Mouse (Mus musculus): ENCODE measurements around the gene Iars2.
"Not testable (repeated sequence)": the region's sequence is repeated elsewhere in the genome, so short reads cannot be mapped to it uniquely, and the experiment has no call there.

Iars2 gene

GRCm38 (mm10) chr1:185331983-185332430, 2.8 kb upstream of the Iars2 start, which contains the start of gene Bpnt1:
Bpnt1 (plus strand) TSS chr1:185332149.
- peak; percentile 94 for DNase-seq (ENCODE audit: low read depth, low spot score)

- no peak for DNase-seq (ENCODE audit: low read depth, low spot score)
These were observed 2.2 kb upstream of the Iars2 start for GRCm38 (mm10) chr1:185331364-185331763.

- no peak for DNase-seq (ENCODE audit: low read depth, low spot score)
These were observed 655 bp upstream of the Iars2 start for GRCm38 (mm10) chr1:185329851-185330250.

GRCm38 (mm10) chr1:185327754-185328345, 1.3 kb downstream of the Iars2 start:
- DNase-seq (ENCODE audit: low read depth, low spot score): not testable (repeated sequence)

- DNase-seq (ENCODE audit: low read depth, low spot score): no peak
These were observed 13.2 kb downstream of the Iars2 start for GRCm38 (mm10) chr1:185315846-185316568.

GRCm38 (mm10) chr1:185314546-185314945, 14.7 kb downstream of the Iars2 start:
- DNase-seq (ENCODE audit: low read depth, low spot score): no peak

GRCm38 (mm10) chr1:185311949-185312348, 17.2 kb downstream of the Iars2 start:
- DNase-seq (ENCODE audit: low read depth, low spot score): no peak

GRCm38 (mm10) chr1:185308908-185309307, 20.3 kb downstream of the Iars2 start:
- DNase-seq (ENCODE audit: low read depth, low spot score): no peak

- DNase-seq (ENCODE audit: low read depth, low spot score): no peak
These were observed 20.9 kb downstream of the Iars2 start for GRCm38 (mm10) chr1:185308334-185308733.

- DNase-seq (ENCODE audit: low read depth, low spot score): no peak
These were observed 21.6 kb downstream of the Iars2 start for GRCm38 (mm10) chr1:185307645-185308044.

- no peak for DNase-seq (ENCODE audit: low read depth, low spot score)
These were observed 22.4 kb downstream of the Iars2 start for GRCm38 (mm10) chr1:185306836-185307235.

- DNase-seq (ENCODE audit: low read depth, low spot score): peak; percentile 56
These were observed 26.4 kb downstream of the Iars2 start for GRCm38 (mm10) chr1:185302816-185303215.

GRCm38 (mm10) chr1:185298496-185298895, 30.7 kb downstream of the Iars2 start:
- no peak for DNase-seq (ENCODE audit: low read depth, low spot score)

GRCm38 (mm10) chr1:185296850-185297249, 32.3 kb downstream of the Iars2 start:
- no peak for DNase-seq (ENCODE audit: low read depth, low spot score)

- no peak for DNase-seq (ENCODE audit: low read depth, low spot score)
These were observed 36.4 kb downstream of the Iars2 start for GRCm38 (mm10) chr1:185292646-185293360.

- DNase-seq (ENCODE audit: low read depth, low spot score): no peak
These were observed 37.9 kb downstream of the Iars2 start for GRCm38 (mm10) chr1:185291336-185291735.

GRCm38 (mm10) chr1:185289231-185289630, 40.0 kb downstream of the Iars2 start:
- no peak for DNase-seq (ENCODE audit: low read depth, low spot score)

GRCm38 (mm10) chr1:185287066-185287465, 42.1 kb downstream of the Iars2 start:
- no peak for DNase-seq (ENCODE audit: low read depth, low spot score)

GRCm38 (mm10) chr1:185285171-185285570, 44.0 kb downstream of the Iars2 start:
- no peak for DNase-seq (ENCODE audit: low read depth, low spot score)

GRCm38 (mm10) chr1:185284740-185285139, 44.5 kb downstream of the Iars2 start:
- no peak for DNase-seq (ENCODE audit: low read depth, low spot score)

GRCm38 (mm10) chr1:185283247-185283646, 45.9 kb downstream of the Iars2 start:
- peak; percentile 39 for DNase-seq (ENCODE audit: low read depth, low spot score)

GRCm38 (mm10) chr1:185282846-185283245, 46.4 kb downstream of the Iars2 start:
- DNase-seq (ENCODE audit: low read depth, low spot score): no peak
